Mouse (Mus musculus): ENCODE measurements at regions not wholly inside any gene's neighbourhood (a gene's known extent, or its start where the extent isn't known, plus 50 kb on each side); places are given as distances from the start of the nearest gene placed in this dataset.

- WGBS: 66% methylated on average over 5 of the region's 5 CpGs
- no peak for TF ChIP-seq CTCF (IDR thresholded peaks at IDR 0.05; ENCODE audit: extremely low read depth, insufficient read length, insufficient replicate concordance, low read depth, low read length)
- no peak for TF ChIP-seq POLR2A (IDR thresholded peaks at IDR 0.05; ENCODE audit: low read depth, low read length)
- no peaks in the 10 kb centered on the region for H3K27me3 ChIP-seq (ENCODE audit: control insufficient read depth, insufficient read depth, low read length)
- H3K4me3 ChIP-seq (ENCODE audit: low read depth, low read length): no peak overlapping the region
- no peaks in the 10 kb centered on the region; the same call in 1 of the 2 replicates for H3K4me1 ChIP-seq (ENCODE audit: control insufficient read depth, insufficient read depth, insufficient read length, low read length)
- no peak overlapping the region for H3K27ac ChIP-seq (ENCODE audit: insufficient read depth, low read depth, low read length)
- H3K36me3 ChIP-seq (ENCODE audit: control insufficient read depth, insufficient read depth, low read length): no peaks in the 10 kb centered on the region
These were observed 195.9 kb downstream of the Kit start for GRCm38 (mm10) chr5:75770592-75770991.

DNA sequence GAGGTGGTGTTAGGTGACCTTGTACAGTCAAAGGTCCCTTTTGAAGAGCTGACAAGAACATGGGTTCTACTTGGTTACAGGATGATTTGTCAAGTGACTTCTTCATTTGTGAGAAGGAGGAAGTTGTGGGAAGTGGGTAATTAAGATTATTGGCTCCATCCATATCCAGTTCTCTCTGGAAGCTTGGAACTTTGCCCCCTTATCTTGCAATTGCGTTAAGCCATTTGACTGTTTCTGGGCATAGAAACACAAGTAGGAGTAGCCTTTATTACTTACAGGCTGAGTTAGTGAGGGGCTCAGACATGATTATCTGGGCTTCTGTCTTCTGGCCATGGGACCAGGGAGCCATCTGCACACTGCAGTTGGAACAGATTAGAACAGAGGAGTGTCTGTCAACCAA is 192.5 kb downstream of the Kit start:
- TF ChIP-seq CTCF (IDR thresholded peaks at IDR 0.05; ENCODE audit: extremely low read depth, insufficient read length, insufficient replicate concordance, low read depth, low read length): no peak
- TF ChIP-seq POLR2A (IDR thresholded peaks at IDR 0.05; ENCODE audit: low read depth, low read length): no peak
- Histone ChIP-seq H3K27me3 (ENCODE audit: control insufficient read depth, insufficient read depth, low read length) (no peaks in the 10 kb centered on the region), H3K4me1 (ENCODE audit: control insufficient read depth, insufficient read depth, insufficient read length, low read length) (peaks cover under 1% of the 10 kb centered on the region; the same call in 1 of the 2 replicates), H3K27ac (ENCODE audit: insufficient read depth, low read depth, low read length) (no peak overlapping the region), H3K36me3 (ENCODE audit: control insufficient read depth, insufficient read depth, low read length) (no peaks in the 10 kb centered on the region), H3K4me3 (ENCODE audit: low read depth, low read length) (no peak overlapping the region)
- WGBS: 14% methylated on average over 1 of the region's 1 CpGs

GRCm38 (mm10) chr5:75762374-75762773 is 187.7 kb downstream of the Kit start:
- TF ChIP-seq CTCF (IDR thresholded peaks at IDR 0.05; ENCODE audit: extremely low read depth, insufficient read length, insufficient replicate concordance, low read depth, low read length): no peak
- Histone ChIP-seq H3K36me3 (ENCODE audit: control insufficient read depth, insufficient read depth, low read length) (no peaks in the 10 kb centered on the region), H3K27me3 (ENCODE audit: control insufficient read depth, insufficient read depth, low read length) (no peaks in the 10 kb centered on the region), H3K27ac (ENCODE audit: insufficient read depth, low read depth, low read length) (no peak overlapping the region), H3K4me1 (ENCODE audit: control insufficient read depth, insufficient read depth, insufficient read length, low read length) (peaks cover 3% of the 10 kb centered on the region; the same call in 1 of the 2 replicates), H3K4me3 (ENCODE audit: low read depth, low read length) (no peak overlapping the region)
- 69% methylated on average over 6 of the region's 6 CpGs for WGBS

DNA sequence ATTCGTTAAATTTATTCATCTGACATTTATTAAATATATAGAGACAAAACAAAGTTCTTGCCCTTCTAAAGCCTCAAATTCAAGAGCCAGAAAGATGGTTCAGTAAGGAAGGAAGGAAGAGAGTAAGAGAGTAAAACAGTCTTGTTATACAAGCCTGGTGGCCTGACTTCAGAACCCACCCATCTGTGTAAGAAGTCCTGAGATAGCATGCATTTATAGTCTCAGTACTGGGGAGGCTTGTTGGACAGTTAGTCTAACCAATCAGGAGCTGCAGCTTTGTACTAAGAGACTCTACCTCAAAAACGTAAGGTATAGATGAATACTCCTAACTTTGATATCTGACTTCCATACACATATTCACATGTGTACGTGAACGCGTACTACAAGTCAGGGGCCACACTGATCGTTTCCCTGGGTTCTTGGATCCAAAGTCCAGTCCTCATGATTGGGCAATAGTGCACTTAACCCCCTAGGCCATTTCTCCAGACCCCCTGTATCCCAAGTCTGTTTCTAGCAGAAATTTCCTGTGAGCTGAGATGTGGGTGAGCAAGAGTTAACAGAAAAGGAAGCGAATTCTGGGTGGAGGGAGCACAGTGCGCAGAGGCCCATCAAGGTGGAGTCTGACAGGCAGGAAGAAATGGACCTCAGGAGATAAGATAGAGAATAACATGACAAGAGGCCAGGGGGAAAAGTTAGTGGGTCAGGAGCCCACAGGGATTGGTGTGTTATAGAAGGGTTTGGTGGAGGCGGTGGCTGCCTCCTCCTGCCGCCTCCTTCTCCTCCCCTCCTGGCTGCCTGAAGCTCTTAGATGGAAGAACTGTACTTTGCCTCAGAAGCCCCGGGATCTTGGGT is 187.0 kb downstream of the Kit start:
- Histone ChIP-seq H3K36me3 (ENCODE audit: control insufficient read depth, insufficient read depth, low read length) (no peaks in the 10 kb centered on the region), H3K4me1 (ENCODE audit: control insufficient read depth, insufficient read depth, insufficient read length, low read length) (peaks cover 3% of the 10 kb centered on the region; the same call in 1 of the 2 replicates), H3K4me3 (ENCODE audit: low read depth, low read length) (no peak overlapping the region), H3K27ac (ENCODE audit: insufficient read depth, low read depth, low read length) (no peak overlapping the region), H3K27me3 (ENCODE audit: control insufficient read depth, insufficient read depth, low read length) (no peaks in the 10 kb centered on the region)
- 52% methylated on average over 11 of the region's 11 CpGs for WGBS
- TF ChIP-seq POLR2A (IDR thresholded peaks at IDR 0.05; ENCODE audit: low read depth, low read length) (no peak), CTCF (IDR thresholded peaks at IDR 0.05; ENCODE audit: extremely low read depth, insufficient read length, insufficient replicate concordance, low read depth, low read length) (no peak)

DNA sequence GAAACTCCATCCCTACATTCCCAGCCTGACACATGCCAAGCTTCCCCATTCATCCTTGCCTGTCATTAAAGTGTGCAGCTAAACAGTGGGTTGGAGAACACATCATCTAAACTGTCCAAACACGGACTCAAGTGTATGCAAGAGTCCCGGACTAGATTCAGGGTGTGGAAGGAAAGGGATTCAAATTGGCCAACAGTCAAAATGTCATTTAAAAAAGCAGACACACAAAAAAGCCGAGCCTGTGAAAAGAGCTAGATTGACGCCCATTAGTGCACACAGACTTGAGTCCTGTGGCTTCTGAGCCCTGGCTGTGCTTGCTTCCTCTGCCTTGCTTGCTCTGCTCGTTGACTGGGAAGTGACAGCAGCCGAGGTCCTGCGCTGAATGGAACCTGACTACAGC is 181.5 kb downstream of the Kit start:
- Histone ChIP-seq H3K4me1 (ENCODE audit: control insufficient read depth, insufficient read depth, insufficient read length, low read length) (no peaks in the 10 kb centered on the region), H3K36me3 (ENCODE audit: control insufficient read depth, insufficient read depth, low read length) (no peaks in the 10 kb centered on the region), H3K27me3 (ENCODE audit: control insufficient read depth, insufficient read depth, low read length) (no peaks in the 10 kb centered on the region), H3K4me3 (ENCODE audit: low read depth, low read length) (no peak overlapping the region), H3K27ac (ENCODE audit: insufficient read depth, low read depth, low read length) (no peak overlapping the region)
- WGBS: 62% methylated on average over 7 of the region's 7 CpGs
- no peak for TF ChIP-seq POLR2A (IDR thresholded peaks at IDR 0.05; ENCODE audit: low read depth, low read length)
- TF ChIP-seq CTCF (IDR thresholded peaks at IDR 0.05; ENCODE audit: extremely low read depth, insufficient read length, insufficient replicate concordance, low read depth, low read length): no peak

- Histone ChIP-seq H3K27me3 (ENCODE audit: control insufficient read depth, insufficient read depth, low read length) (no peaks in the 10 kb centered on the region), H3K27ac (ENCODE audit: insufficient read depth, low read depth, low read length) (no peak overlapping the region), H3K4me3 (ENCODE audit: low read depth, low read length) (no peak overlapping the region), H3K4me1 (ENCODE audit: control insufficient read depth, insufficient read depth, insufficient read length, low read length) (no peaks in the 10 kb centered on the region), H3K36me3 (ENCODE audit: control insufficient read depth, insufficient read depth, low read length) (no peaks in the 10 kb centered on the region)
- WGBS: 66% methylated on average over 7 of the region's 7 CpGs
- no peak for TF ChIP-seq POLR2A (IDR thresholded peaks at IDR 0.05; ENCODE audit: low read depth, low read length)
- TF ChIP-seq CTCF (IDR thresholded peaks at IDR 0.05; ENCODE audit: extremely low read depth, insufficient read length, insufficient replicate concordance, low read depth, low read length): no peak
These were observed 179.6 kb downstream of the Kit start for GRCm38 (mm10) chr5:75754356-75754755.

DNA sequence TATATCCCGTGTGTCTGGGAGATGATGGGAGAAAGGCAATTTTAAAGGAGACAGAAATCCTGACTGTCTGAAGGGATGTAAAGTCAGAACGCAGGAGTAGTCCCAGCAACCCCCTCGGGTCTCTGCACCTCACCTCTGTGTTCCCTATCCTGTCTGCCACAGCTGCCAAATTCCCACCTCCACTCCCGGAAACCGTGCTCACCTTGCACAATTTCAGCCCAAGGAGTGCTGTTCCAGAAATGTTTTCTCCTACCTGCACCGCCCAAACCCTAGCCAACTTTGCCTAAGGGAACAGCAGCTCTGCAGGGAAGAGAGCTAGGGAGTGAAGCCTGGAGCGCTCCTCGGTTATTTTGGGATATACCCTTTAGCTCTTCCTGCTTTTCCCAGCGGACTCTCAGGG is 170.6 kb downstream of the Kit start:
- Histone ChIP-seq H3K36me3 (ENCODE audit: control insufficient read depth, insufficient read depth, low read length) (no peaks in the 10 kb centered on the region), H3K27me3 (ENCODE audit: control insufficient read depth, insufficient read depth, low read length) (no peaks in the 10 kb centered on the region), H3K27ac (ENCODE audit: insufficient read depth, low read depth, low read length) (no peak overlapping the region), H3K4me1 (ENCODE audit: control insufficient read depth, insufficient read depth, insufficient read length, low read length) (no peaks in the 10 kb centered on the region), H3K4me3 (ENCODE audit: low read depth, low read length) (no peak overlapping the region)
- 62% methylated on average over 9 of the region's 9 CpGs for WGBS
- TF ChIP-seq CTCF (IDR thresholded peaks at IDR 0.05; ENCODE audit: extremely low read depth, insufficient read length, insufficient replicate concordance, low read depth, low read length): no peak
- TF ChIP-seq POLR2A (IDR thresholded peaks at IDR 0.05; ENCODE audit: low read depth, low read length): no peak

All from small intestine, adult 2 months (tissue).